Mouse (Mus musculus) liver, adult 2 months (tissue): Measurements from ENCODE around the gene Tcf20.

Experiments
- CTCF ChIP-seq: fragments of 200-500 bp; IDR thresholded peaks from 2 replicates; pipeline ENCODE4 v1.5.1; 2011; ENCODE audit warnings: low read depth, low read length, control low read depth
- POLR2A ChIP-seq: fragments of 200-500 bp; IDR thresholded peaks from 2 replicates; pipeline ENCODE4 v1.6.1; 2011; ENCODE audit warnings: low read length, control low read depth; ENCODE audit not compliant: insufficient read depth; ENCODE audit errors: extremely low read depth

- TF ChIP-seq CTCF (no peak), POLR2A (no peak)
Measured at GRCm38 (mm10) chr15:82914455-82914854, 73.2 kb downstream of the Tcf20 start.
